Mouse (Mus musculus) macrophage (primary cell): ENCODE data around the gene Itgb3. TPM values are rescaled to one million over a fixed set of nuclear protein-coding genes. Genes with fewer than 3 reads are reported as not detected.
"Not testable (repeated sequence)": the region's sequence is repeated elsewhere in the genome, so short reads cannot be mapped to it uniquely, and the experiment has no call there.

ENCODE experiments used
- H3K27ac ChIP-seq: fragments of 350-480 bp; formaldehyde crosslinking; 2 replicates; pipeline ENCODE4 v1.9.0; 2021
- H3K36me3 ChIP-seq: fragments of 350-480 bp; formaldehyde crosslinking; 2 replicates; pipeline ENCODE4 v1.9.0; 2021; ENCODE audit errors: inconsistent target
- H3K4me3 ChIP-seq: fragments of 350-480 bp; formaldehyde crosslinking; 2 replicates; pipeline ENCODE4 v1.9.0; 2021; ENCODE audit errors: inconsistent target
- H3K79me2 ChIP-seq: fragments of 350-480 bp; formaldehyde crosslinking; 2 replicates; pipeline ENCODE4 v1.9.0; 2021; ENCODE audit errors: inconsistent target
- WGBS: methylation state at CpG from one replicate; pipeline ENCODE4 v1.1.7; 2026; ENCODE audit warnings: inconsistent platforms; ENCODE audit not compliant: missing documents; 5-methylcytosine and 5-hydroxymethylcytosine counted together
- polyA plus RNA-seq: library from polyadenylated mRNA; stranded (reverse); fragments of 250-400 nt; gene quantifications from 3 replicates; pipeline ENCODE4 v1.2.4, GENCODE M21; 2018; ENCODE audit warnings: inconsistent platforms
- total RNA-seq, 78 experiments: library from RNA; depleted of rRNA; stranded (reverse); fragments of 250-400 nt; gene quantifications; 1 replicate in 9 of 78; 2 replicates in 24 of 78; 3 replicates in 43 of 78; 4 replicates in 2 of 78; pipeline ENCODE4 v1.2.4; 2018; ENCODE audit warnings: inconsistent platforms in 56 of 78

The Itgb3 gene
- 10 to 100 TPM in 8 of 26 experiments, 1 to 10 TPM in 10, under 1 TPM in 8; 0.40 to 21.5 (median 1.8) TPM for total RNA-seq (2018; cell fraction: chromatin; rRNA removed)
- 10 to 100 TPM in 13 of 26 experiments, 1 to 10 TPM in 5, under 1 TPM in 8; 0.32 to 24.7 (median 7.0) TPM for total RNA-seq (2018; cell fraction: cytosol; rRNA removed)
- total RNA-seq (2018; cell fraction: nucleus; rRNA removed) = 10 to 100 TPM in 12 of 26 experiments, 1 to 10 TPM in 14; 1.4 to 31.6 (median 4.6) TPM
- polyA plus RNA-seq = 5.8 to 15.4 TPM (median 7.0 TPM) in 3 replicates

- peak within 1 kb of the TSS; percentile 23 for H3K4me3 ChIP-seq
- H3K79me2 ChIP-seq = no peaks in the 10 kb centered on the region
- H3K27ac ChIP-seq = 0 out of 2 replicates have a peak within 1 kb of the TSS, but pooled peaks have one; percentile 1
- WGBS = 3% methylated on average over 47 of the region's 51 CpGs
- no peaks in the 10 kb centered on the region for H3K36me3 ChIP-seq
Measured at GRCm38 (mm10) chr11:104607491-104608245, at the start of gene Itgb3. Itgb3 (plus strand) TSS chr11:104608000.

- WGBS = 64% methylated on average over 4 of the region's 4 CpGs
- H3K79me2 ChIP-seq = no peaks in the 10 kb centered on the region
- H3K36me3 ChIP-seq = no peaks in the 10 kb centered on the region
- H3K4me3 ChIP-seq = no peak overlapping the region
- no peak overlapping the region for H3K27ac ChIP-seq
Measured at GRCm38 (mm10) chr11:104558065-104558464, 49.7 kb upstream of the Itgb3 start.

GRCm38 (mm10) chr11:104558651-104559403 lies 49.0 kb upstream of the Itgb3 start:
- H3K4me3 ChIP-seq = no peak overlapping the region
- H3K79me2 ChIP-seq = no peaks in the 10 kb centered on the region
- no peak overlapping the region for H3K27ac ChIP-seq
- 71% methylated on average over 4 of the region's 4 CpGs for WGBS
- H3K36me3 ChIP-seq = no peaks in the 10 kb centered on the region

GRCm38 (mm10) chr11:104560971-104561370 lies 46.8 kb upstream of the Itgb3 start:
- Histone ChIP-seq H3K79me2 (no peaks in the 10 kb centered on the region), H3K27ac (no peak overlapping the region), H3K4me3 (no peak overlapping the region), H3K36me3 (no peaks in the 10 kb centered on the region)
- 96% methylated on average over 2 of the region's 2 CpGs for WGBS

GRCm38 (mm10) chr11:104563496-104563895 lies 44.3 kb upstream of the Itgb3 start:
- H3K79me2 ChIP-seq = no peaks in the 10 kb centered on the region
- no peak overlapping the region for H3K4me3 ChIP-seq
- no peak overlapping the region for H3K27ac ChIP-seq
- no peaks in the 10 kb centered on the region for H3K36me3 ChIP-seq
- WGBS = 100% methylated on average over 1 of the region's 1 CpGs

- WGBS = 73% methylated on average over 9 of the region's 9 CpGs
- no peaks in the 10 kb centered on the region for H3K79me2 ChIP-seq
- no peak overlapping the region for H3K4me3 ChIP-seq
- H3K27ac ChIP-seq = no peak overlapping the region
- no peaks in the 10 kb centered on the region for H3K36me3 ChIP-seq
Measured at GRCm38 (mm10) chr11:104565172-104565571, 42.6 kb upstream of the Itgb3 start.

GRCm38 (mm10) chr11:104566097-104566496 lies 41.7 kb upstream of the Itgb3 start:
- no peak overlapping the region for H3K4me3 ChIP-seq
- 81% methylated on average over 6 of the region's 6 CpGs for WGBS

GRCm38 (mm10) chr11:104566796-104567195 lies 41.0 kb upstream of the Itgb3 start:
- Histone ChIP-seq H3K36me3 (no peaks in the 10 kb centered on the region), H3K79me2 (no peaks in the 10 kb centered on the region), H3K27ac (no peak overlapping the region), H3K4me3 (no peak overlapping the region)
- WGBS = 83% methylated on average over 2 of the region's 2 CpGs

More at GRCm38 (mm10) chr11:104566097-104566496, 41.7 kb upstream of the Itgb3 start:
- H3K27ac ChIP-seq = no peak overlapping the region
- no peaks in the 10 kb centered on the region for H3K36me3 ChIP-seq
- H3K79me2 ChIP-seq = no peaks in the 10 kb centered on the region

GRCm38 (mm10) chr11:104567736-104568135 lies 40.1 kb upstream of the Itgb3 start:
- over 99% methylated on average over 9 of the region's 9 CpGs for WGBS
- no peak overlapping the region for H3K27ac ChIP-seq
- H3K79me2 ChIP-seq = no peaks in the 10 kb centered on the region
- no peak overlapping the region for H3K4me3 ChIP-seq
- H3K36me3 ChIP-seq = no peaks in the 10 kb centered on the region

- Histone ChIP-seq H3K27ac (no peak overlapping the region), H3K79me2 (no peaks in the 10 kb centered on the region), H3K4me3 (no peak overlapping the region), H3K36me3 (no peaks in the 10 kb centered on the region)
- 100% methylated on average over 4 of the region's 4 CpGs for WGBS
Measured at GRCm38 (mm10) chr11:104568326-104568725, 39.5 kb upstream of the Itgb3 start.

- WGBS = 61% methylated on average over 5 of the region's 8 CpGs
- H3K79me2 ChIP-seq, H3K36me3 ChIP-seq, H3K27ac ChIP-seq, H3K4me3 ChIP-seq: not testable (repeated sequence)
Measured at GRCm38 (mm10) chr11:104570515-104570914, 37.3 kb upstream of the Itgb3 start.

- WGBS = 5% methylated on average over 28 of the region's 28 CpGs
Measured at GRCm38 (mm10) chr11:104571373-104571772, 36.4 kb upstream of the Itgb3 start.

GRCm38 (mm10) chr11:104572091-104572490 lies 35.7 kb upstream of the Itgb3 start:
- H3K4me3 ChIP-seq = no peak overlapping the region
- no peak overlapping the region for H3K27ac ChIP-seq
- H3K79me2 ChIP-seq = no peaks in the 10 kb centered on the region
- no peaks in the 10 kb centered on the region for H3K36me3 ChIP-seq
- WGBS = 93% methylated on average over 7 of the region's 7 CpGs

More at GRCm38 (mm10) chr11:104571373-104571772, 36.4 kb upstream of the Itgb3 start:
- H3K36me3 ChIP-seq, H3K4me3 ChIP-seq, H3K27ac ChIP-seq, H3K79me2 ChIP-seq: not testable (repeated sequence)

- Histone ChIP-seq H3K36me3 (no peaks in the 10 kb centered on the region), H3K27ac (no peak overlapping the region), H3K79me2 (no peaks in the 10 kb centered on the region), H3K4me3 (no peak overlapping the region)
- WGBS = 88% methylated on average over 2 of the region's 2 CpGs
Measured at GRCm38 (mm10) chr11:104572566-104572965, 35.2 kb upstream of the Itgb3 start.
